Mouse (Mus musculus): Measurements from ENCODE around the gene Sox30. TPM values are rescaled to one million over a fixed set of nuclear protein-coding genes. Genes with fewer than 3 reads are reported as not detected.
A peak's percentile ranks its signal among the peaks of the same experiment; 100 is the strongest.

Gene Sox30
- polyA plus RNA-seq, 1 experiment from 2014 or later = not detected

GRCm38 (mm10) chr11:46016061-46016460, 36.0 kb downstream of the Sox30 start:
- in situ Hi-C loops (cut with MboI; ENCODE audit: low pct_unique_long_range_greater_than_20kb) = loop anchor here (5.0 kb wide), 1 partner anchor 196 kb away; no protein-coding TSS in a partner anchor

GRCm38 (mm10) chr11:46020246-46020645, 40.1 kb downstream of the Sox30 start:
- DNase-seq (ENCODE audit: low read depth, low spot score) (no peak), ATAC-seq (no peak)
- in situ Hi-C loops (cut with MboI; ENCODE audit: low pct_unique_long_range_greater_than_20kb) = no loop called here
- H3K27me3 ChIP-seq = peaks cover 4% of the 10 kb centered on the region
- CTCF ChIA-PET = no interaction called here
- POLR2A ChIA-PET = no interaction called here
- TF ChIP-seq CTCF (IDR thresholded peaks at IDR 0.05) = no peak

More at GRCm38 (mm10) chr11:46016061-46016460, 36.0 kb downstream of the Sox30 start:
- DNase-seq (ENCODE audit: low read depth, low spot score) = no peak
- no peak for ATAC-seq
- ChIA-PET POLR2A (no interaction called here), CTCF (interaction anchor here (1.1 to 2.6 kb wide), 8 partner anchors 10 to 199 kb away, joined by 3 to 10 read pairs (median 4); no protein-coding TSS in a partner anchor)
- TF ChIP-seq CTCF (IDR thresholded peaks at IDR 0.05) = peak; percentile 79
- peaks cover 4% of the 10 kb centered on the region for H3K27me3 ChIP-seq

GRCm38 (mm10) chr11:46021850-46022249, 41.7 kb downstream of the Sox30 start:
- DNase-seq (ENCODE audit: low read depth, low spot score) (no peak), ATAC-seq (no peak)
- ChIA-PET POLR2A (no interaction called here), CTCF (no interaction called here)
- in situ Hi-C loops (cut with MboI; ENCODE audit: low pct_unique_long_range_greater_than_20kb) = no loop called here
- H3K27me3 ChIP-seq = peaks cover 4% of the 10 kb centered on the region
- no peak for TF ChIP-seq CTCF (IDR thresholded peaks at IDR 0.05)

GRCm38 (mm10) chr11:46022983-46023382, 42.9 kb downstream of the Sox30 start:
- ATAC-seq (no peak), DNase-seq (ENCODE audit: low read depth, low spot score) (no peak)
- peaks cover 4% of the 10 kb centered on the region for H3K27me3 ChIP-seq
- TF ChIP-seq CTCF (IDR thresholded peaks at IDR 0.05) = no peak
- in situ Hi-C loops (cut with MboI; ENCODE audit: low pct_unique_long_range_greater_than_20kb) = no loop called here
- ChIA-PET POLR2A (no interaction called here), CTCF (no interaction called here)

GRCm38 (mm10) chr11:46025962-46026392, 45.9 kb downstream of the Sox30 start:
- in situ Hi-C loops (cut with MboI; ENCODE audit: low pct_unique_long_range_greater_than_20kb) = no loop called here
- H3K27me3 ChIP-seq = no peaks in the 10 kb centered on the region
- ChIA-PET CTCF (interaction anchor here (1.4 kb wide), 1 partner anchor 11 kb away, joined by 4 read pairs; no protein-coding TSS in a partner anchor), POLR2A (interaction anchor here (0.6 kb wide), 1 partner anchor 23 kb away, joined by 4 read pairs; no protein-coding TSS in a partner anchor)
- ATAC-seq (no peak), DNase-seq (ENCODE audit: low read depth, low spot score) (no peak)
- no peak for TF ChIP-seq CTCF (IDR thresholded peaks at IDR 0.05)

- DNase-seq (ENCODE audit: low read depth, low spot score) (no peak), ATAC-seq (no peak)
- POLR2A ChIA-PET = no interaction called here
- no peak for TF ChIP-seq CTCF (IDR thresholded peaks at IDR 0.05)
- CTCF ChIA-PET = no interaction called here
- in situ Hi-C loops (cut with MboI; ENCODE audit: low pct_unique_long_range_greater_than_20kb) = no loop called here
- H3K27me3 ChIP-seq = no peaks in the 10 kb centered on the region
Observed at GRCm38 (mm10) chr11:46027952-46028814, 48.1 kb downstream of the Sox30 start.

GRCm38 (mm10) chr11:46029485-46029884, 49.4 kb downstream of the Sox30 start:
- ATAC-seq = no peak
- no peak for DNase-seq (ENCODE audit: low read depth, low spot score)
- no peaks in the 10 kb centered on the region for H3K27me3 ChIP-seq
- CTCF ChIA-PET = no interaction called here
- TF ChIP-seq CTCF (IDR thresholded peaks at IDR 0.05) = no peak
- POLR2A ChIA-PET = no interaction called here
- in situ Hi-C loops (cut with MboI; ENCODE audit: low pct_unique_long_range_greater_than_20kb) = no loop called here

- ChIA-PET POLR2A (no interaction called here), CTCF (no interaction called here)
- TF ChIP-seq CTCF (IDR thresholded peaks at IDR 0.05) = no peak
- in situ Hi-C loops (cut with MboI; ENCODE audit: low pct_unique_long_range_greater_than_20kb) = no loop called here
- ATAC-seq (no peak), DNase-seq (ENCODE audit: low read depth, low spot score) (no peak)
- no peaks in the 10 kb centered on the region for H3K27me3 ChIP-seq
Observed at GRCm38 (mm10) chr11:46030026-46030425, 49.9 kb downstream of the Sox30 start.

GRCm38 (mm10) chr11:46031470-46031869, 51.4 kb downstream of the Sox30 start:
- no peak for ATAC-seq
- in situ Hi-C loops (cut with MboI; ENCODE audit: low pct_unique_long_range_greater_than_20kb) = no loop called here

GRCm38 (mm10) chr11:46032956-46033355, 52.8 kb downstream of the Sox30 start:
- CTCF ChIA-PET = no interaction called here
- POLR2A ChIA-PET = no interaction called here
- ATAC-seq = no peak
- H3K27me3 ChIP-seq = no peaks in the 10 kb centered on the region
- in situ Hi-C loops (cut with MboI; ENCODE audit: low pct_unique_long_range_greater_than_20kb) = no loop called here
- TF ChIP-seq CTCF (IDR thresholded peaks at IDR 0.05) = no peak
- DNase-seq (ENCODE audit: low read depth, low spot score) = no peak

More at GRCm38 (mm10) chr11:46031470-46031869, 51.4 kb downstream of the Sox30 start:
- no peak for DNase-seq (ENCODE audit: low read depth, low spot score)
- ChIA-PET POLR2A (no interaction called here), CTCF (no interaction called here)
- no peaks in the 10 kb centered on the region for H3K27me3 ChIP-seq
- no peak for TF ChIP-seq CTCF (IDR thresholded peaks at IDR 0.05)

GRCm38 (mm10) chr11:46036374-46036773, 56.3 kb downstream of the Sox30 start:
- no peaks in the 10 kb centered on the region for H3K27me3 ChIP-seq
- CTCF ChIA-PET = no interaction called here
- POLR2A ChIA-PET = no interaction called here
- TF ChIP-seq CTCF (IDR thresholded peaks at IDR 0.05) = no peak
- in situ Hi-C loops (cut with MboI; ENCODE audit: low pct_unique_long_range_greater_than_20kb) = no loop called here
- DNase-seq (ENCODE audit: low read depth, low spot score) (no peak), ATAC-seq (no peak)

Data from Patski (cell line).